Mouse (Mus musculus): Measurements from ENCODE around the gene Rhou.
A peak's percentile ranks its signal among the peaks of the same experiment; 100 is the strongest.

Rhou gene

DNA sequence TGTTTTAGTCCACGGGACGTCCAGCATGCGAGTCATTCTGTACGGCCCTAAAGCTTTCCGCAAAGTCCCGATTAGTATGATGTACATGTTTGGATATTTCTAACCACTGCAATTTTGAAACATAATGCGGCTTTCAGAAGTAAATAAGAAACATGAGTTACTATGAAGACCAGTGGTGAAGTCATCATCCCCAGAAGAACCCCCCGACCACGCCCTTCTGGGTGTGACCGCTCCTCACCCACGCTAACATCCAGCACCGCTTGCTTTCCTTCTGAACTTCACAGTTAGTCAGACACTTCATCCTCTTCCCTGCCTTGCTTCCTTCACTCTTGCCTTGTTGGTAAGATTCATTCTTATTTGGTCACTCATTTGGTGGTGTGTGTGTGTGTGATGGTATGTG, 4.2 kb upstream of the Rhou start:
- DNase-seq (ENCODE audit: low read depth, low spot score): no peak

DNA sequence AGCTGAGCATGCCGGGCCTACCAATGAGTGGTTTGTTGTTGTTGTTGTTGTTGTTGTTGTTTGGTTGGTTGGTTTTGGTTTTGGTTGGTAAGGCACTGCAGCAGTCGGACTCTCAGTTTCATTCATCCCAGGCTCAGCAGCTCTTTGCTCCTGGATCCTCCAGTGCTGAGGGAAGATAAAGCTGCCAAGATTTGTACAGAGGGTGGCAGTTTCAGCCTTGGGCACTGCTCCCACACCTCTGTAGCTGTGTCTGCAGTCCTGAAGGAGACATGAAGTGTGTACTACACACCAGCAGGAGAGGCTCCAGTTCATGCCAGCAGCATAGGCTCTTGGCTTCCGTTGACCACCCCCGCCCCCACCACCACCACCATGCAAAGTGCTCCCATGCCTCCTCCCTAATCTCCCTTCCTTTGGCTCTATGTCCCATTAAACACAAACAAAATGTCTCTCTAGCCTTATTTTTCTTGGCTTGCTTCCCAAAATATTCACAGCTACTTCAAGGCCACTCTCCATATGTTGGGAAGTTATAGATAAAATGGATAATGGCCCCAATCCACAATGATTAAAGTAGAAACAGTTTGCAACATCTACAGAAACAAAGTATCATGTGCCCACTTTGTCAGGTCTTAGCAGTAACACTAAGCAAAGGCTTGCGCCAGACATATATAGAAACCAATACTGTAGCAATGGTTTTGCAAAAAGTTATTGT, 2.2 kb upstream of the Rhou start:
- DNase-seq (ENCODE audit: low read depth, low spot score): no peak

DNA sequence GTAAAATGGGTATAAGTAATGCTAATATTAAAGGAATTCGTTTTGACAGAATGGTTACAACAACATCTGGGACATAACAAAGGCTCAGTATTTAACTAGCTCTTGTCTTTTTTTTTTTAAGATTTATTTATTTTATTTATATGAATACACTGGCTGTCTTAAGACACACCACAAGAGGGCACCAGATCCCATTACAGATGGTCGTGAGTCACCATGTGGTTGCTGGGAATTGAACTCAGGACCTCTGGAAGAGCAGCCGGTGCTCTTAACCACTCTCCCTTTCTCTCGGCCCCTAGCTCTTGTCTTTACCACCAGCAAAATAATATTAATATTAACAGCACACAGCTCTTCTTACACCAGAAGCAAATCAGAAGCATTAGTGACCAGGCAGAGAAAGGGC, 1.1 kb upstream of the Rhou start:
- peak; percentile 46 for DNase-seq (ENCODE audit: low read depth, low spot score)

DNA sequence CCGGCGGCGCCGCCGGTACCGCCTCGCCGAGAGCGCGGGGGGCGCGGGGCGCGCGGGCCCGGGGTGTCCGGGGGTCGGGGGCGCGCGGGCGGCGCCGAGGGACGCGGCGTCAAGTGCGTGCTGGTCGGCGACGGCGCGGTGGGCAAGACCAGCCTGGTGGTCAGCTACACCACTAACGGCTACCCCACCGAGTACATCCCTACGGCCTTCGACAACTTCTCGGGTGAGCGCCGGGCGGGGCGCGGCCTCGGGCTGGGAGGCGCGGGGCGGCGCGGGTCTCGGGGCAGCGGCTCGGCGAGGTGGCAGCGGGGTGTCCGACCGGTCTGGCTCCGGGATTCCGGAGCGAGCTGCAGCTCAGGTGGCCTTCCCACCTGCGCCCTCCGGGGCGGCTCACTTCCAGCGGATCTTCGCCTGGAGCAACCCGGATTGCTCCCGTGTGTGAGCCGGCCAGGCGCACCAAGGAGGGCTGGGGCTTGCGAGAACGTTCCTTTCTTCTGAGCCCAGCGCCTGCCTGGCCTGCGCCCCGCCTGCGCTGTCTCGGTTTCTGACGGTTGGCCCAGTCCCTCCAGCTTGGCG, 353 bp downstream of the Rhou start:
- DNase-seq (ENCODE audit: low read depth, low spot score): peak; percentile 42

DNA sequence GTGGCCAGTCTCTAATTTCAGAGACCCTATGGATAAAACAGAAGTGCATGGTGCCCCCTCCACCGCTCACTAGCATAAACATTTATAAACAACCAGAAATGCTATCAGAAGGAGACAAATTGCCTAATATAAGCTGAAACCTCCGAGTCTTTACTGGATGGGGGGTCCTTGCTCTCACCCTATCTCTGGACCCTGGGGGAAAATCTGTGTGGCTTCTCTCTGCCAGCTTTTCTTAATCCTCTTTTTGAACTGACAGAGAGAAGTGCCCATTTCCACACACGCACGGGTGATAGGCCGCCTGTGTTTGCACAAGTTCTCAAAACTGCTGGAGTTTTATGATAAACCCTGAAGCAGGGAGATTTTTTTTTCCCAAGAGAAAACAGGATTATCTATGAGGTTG, 1.0 kb downstream of the Rhou start:
- no peak for DNase-seq (ENCODE audit: low read depth, low spot score)

DNA sequence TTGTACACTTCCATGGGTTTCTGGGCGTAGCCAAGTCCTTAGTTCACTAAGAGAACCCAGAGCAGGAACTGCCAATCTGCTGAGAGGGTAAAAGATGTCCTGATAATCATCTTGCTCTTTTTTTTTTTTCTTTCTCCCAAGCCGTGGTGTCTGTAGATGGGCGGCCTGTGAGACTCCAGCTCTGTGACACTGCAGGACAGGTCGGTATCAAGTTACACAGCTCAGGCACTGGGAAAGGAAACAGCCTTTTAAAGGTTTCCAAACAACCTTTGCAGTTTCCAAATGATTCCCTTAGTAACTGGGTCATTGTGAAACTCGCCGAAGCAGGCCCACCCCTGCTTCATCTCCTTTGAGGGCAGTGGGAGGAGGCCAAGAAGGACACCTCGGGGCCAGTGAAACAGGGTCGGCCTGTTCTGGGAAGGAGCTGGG, 1.6 kb downstream of the Rhou start:
- peak; percentile 71 for DNase-seq (ENCODE audit: low read depth, low spot score)

DNA sequence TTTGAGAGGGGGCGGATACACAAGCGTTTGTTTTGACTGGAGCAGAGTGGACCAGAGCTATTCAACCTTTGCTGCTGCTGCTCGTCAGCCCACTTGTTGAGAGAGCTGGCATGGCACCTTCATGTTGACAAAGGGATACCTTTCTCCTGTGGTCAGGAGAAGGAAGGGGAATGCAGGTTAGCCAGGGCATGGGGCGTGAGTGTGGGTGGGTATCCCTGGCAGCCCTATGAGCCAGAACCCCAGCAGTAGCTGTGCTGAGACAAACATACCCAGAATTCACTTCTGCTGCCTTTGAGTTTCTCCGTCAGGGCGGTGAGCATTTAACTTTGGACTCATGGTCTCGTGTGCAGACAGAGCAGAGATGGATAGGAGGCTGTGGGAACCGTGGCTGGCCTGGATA, 4.1 kb downstream of the Rhou start:
- no peak for DNase-seq (ENCODE audit: low read depth, low spot score)

DNA sequence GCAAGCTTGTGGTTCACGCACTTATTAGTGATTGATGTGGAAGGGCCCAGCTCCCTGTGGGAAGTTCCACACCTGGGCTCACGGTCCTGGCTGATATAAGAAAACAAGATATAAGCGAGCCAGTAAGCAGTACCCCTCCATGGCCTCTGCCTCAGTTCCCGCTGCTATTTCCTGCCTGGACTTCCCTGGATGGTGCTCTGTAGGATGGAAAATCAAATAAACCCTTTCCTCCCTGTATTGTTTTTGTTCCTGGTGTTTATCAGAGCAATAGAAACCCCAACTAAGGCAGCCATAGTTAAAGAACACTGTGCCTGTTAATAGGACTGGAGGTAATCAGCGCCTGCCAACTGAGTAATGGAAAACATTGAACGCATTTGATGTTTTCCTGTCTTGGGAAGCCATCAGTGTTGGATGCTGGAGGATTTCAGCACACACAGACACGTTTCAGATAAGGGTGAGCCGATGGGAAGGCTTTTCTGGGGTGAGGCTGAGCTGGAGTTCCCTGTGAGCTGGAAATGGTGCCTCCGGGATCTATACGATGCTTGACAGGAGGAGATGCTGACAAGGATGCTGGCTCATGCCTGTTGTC, 5.8 kb downstream of the Rhou start:
- no peak for DNase-seq (ENCODE audit: low read depth, low spot score)

DNA sequence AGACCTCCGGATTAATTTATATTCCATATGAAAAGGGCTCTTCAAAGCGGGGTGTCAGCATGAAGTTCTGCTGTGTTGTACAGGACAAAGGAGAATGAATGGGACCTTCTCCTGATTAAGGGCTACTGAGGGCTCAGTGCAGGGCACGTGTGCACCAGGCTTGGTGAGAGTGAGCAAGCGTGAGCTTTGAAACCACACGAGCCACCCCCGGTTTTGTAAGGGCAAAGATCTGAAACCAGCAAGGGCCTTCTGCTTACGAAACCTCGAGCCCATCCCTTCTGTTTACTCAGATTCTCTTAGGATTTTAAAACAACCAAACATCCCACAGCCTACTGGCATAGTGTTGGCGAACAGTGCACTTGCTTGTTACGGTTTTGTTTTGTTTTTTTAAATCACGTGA, 7.8 kb downstream of the Rhou start:
- no peak for DNase-seq (ENCODE audit: low read depth, low spot score)

DNA sequence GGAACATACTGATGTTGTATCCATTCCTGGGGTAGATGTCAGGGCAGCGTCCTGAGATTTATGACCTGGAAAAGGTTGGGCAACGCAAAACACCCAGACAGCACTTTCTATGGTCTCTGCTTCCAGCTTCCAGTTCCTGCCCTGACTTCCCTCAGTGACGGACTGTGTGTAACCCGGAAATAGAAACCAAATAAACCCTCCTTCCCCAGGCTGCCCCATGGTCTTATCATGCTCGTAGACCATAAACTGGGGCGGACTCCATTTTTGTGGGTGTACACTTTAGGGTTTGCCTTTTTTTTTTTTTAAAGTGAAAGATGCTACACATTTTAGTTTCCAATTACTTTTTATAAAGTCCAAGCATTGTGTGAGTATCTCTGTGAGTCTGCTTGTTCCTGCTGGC, 11.9 kb downstream of the Rhou start:
- DNase-seq (ENCODE audit: low read depth, low spot score): no peak

DNA sequence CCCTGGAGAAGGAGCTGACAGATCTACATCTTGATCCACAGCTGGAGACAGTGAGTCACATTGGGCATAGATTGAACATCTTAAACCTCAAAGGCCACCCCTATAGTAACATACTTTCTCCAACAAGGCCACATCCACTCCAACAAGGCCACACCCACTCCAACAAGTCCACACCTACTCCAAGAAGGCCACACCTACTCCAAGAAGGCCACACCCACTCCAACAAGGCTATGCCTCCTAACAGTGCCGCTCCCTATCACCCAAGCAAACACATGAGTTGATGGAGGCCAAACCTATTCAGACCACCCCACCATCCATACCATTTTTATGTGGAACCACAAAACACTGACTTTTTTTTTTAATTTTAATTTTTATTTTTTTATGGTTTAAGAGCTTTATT, 13.1 kb downstream of the Rhou start:
- DNase-seq (ENCODE audit: low read depth, low spot score): peak; percentile 67

DNA sequence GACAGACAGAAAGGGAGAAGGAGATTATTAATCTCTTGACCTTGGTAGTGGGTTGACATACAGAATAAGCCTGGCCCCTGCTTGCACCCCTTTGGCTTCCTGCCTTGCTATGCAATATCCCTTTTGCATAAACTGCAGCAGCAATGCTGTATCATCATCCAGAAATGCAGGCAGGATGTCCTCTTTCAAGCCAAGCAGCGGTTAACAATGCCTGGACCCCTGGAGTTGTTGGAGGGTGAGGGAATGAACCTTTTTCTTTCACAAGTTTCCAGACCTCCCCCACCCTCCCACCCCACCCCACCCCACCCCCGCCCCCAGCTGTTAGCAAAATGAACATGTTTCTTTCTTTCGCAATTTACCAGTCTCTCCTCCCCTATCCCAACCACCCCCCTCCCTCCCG, 15.0 kb downstream of the Rhou start:
- DNase-seq (ENCODE audit: low read depth, low spot score): no peak

DNA sequence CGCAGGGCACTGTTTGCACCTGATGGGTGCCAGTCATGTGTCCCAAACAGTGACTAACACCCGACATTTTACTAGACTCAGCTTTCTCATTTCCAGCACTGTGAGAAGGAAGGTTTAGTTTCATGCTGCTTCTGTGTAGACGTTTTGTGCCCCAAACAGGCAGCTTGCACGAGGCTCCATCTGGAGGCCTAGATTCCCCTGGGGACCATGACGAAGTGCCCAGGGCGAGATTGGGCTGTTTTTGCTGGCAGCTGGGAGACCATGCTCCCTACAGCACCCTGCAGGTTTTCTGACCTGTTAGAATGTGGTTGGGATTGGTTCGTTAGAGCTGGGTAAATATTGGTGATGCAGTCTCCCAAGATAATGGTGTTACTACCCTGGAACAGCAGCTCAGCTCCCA, 17.0 kb downstream of the Rhou start:
- DNase-seq (ENCODE audit: low read depth, low spot score): no peak

DNA sequence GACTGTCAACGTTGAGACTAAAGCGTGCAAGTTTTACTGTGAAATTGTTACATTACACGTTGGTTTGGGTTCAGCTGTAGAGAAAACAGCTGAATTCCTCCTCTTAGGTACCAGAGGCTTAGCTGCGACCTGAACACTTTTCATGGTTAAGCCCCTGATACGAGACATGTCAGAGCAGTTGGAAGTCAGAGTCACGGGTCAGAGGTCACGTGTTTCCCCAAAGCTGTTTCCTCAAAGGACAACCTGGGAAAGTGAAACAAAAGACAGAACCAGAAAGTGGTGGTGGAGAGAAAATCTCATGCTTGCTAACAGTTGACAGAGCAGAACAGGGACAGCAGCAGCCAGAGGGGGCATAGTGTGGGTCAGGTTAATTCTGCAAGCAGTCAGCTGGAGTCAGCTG, 17.7 kb downstream of the Rhou start:
- no peak for DNase-seq (ENCODE audit: low read depth, low spot score)

DNA sequence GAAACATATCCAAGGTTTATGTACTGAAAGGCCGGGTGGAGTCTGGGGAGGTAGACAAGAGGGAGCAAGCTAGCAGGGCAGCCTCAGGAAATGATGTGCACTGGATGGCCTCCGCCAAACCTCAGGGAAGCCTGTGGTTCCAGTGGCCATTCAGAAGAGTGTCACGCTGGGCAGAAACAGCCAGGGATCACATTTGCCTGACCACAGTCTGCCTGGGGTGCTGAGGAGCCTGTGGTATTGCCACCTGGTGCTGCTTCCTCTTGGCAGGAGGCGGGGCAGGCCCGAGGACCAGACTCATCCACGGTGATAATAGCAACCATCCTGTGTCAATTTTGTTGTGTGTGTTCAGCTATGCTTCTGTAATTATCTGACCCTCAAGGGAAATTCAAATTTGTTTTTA, 18.9 kb downstream of the Rhou start:
- no peak for DNase-seq (ENCODE audit: low read depth, low spot score)

DNA sequence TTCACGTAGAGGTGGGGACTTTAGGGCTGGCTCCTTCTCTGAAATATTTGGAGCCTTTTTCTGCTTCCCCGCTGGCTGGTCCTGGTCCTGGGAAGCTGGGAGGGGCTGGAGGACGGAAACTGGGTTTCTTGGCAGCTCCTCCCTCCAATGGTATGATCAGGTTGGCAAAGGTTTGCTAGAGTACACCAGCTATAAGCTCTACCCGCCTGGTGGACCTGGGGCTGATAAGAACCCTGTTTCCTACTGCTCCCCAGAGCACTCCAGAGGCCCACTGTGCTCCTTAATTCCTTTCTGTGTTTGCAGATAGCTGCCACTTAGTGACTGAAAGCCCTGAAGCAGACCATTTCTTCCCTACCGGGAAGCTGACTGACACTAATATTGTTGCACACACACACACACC, 21.9 kb downstream of the Rhou start:
- no peak for DNase-seq (ENCODE audit: low read depth, low spot score)

DNA sequence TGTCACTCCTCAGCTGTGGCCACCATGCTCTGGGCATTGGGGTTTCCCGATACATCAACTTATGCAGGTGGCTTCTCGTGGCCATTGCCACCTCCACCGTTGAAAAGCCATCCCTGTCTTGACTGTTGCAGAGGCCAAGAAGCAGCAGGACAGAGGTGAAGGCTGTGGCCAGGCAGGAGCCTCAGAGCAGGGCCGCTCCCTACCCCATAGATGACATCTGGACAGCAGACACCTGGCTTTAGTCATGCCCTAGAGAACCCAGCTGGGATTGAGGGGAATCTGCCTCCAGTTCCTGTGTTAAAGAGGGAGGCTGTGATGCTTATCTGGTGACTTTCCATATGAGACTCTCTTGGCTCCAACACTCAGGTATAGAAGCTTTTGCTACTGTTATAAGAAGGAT, 24.7 kb downstream of the Rhou start:
- no peak for DNase-seq (ENCODE audit: low read depth, low spot score)

DNA sequence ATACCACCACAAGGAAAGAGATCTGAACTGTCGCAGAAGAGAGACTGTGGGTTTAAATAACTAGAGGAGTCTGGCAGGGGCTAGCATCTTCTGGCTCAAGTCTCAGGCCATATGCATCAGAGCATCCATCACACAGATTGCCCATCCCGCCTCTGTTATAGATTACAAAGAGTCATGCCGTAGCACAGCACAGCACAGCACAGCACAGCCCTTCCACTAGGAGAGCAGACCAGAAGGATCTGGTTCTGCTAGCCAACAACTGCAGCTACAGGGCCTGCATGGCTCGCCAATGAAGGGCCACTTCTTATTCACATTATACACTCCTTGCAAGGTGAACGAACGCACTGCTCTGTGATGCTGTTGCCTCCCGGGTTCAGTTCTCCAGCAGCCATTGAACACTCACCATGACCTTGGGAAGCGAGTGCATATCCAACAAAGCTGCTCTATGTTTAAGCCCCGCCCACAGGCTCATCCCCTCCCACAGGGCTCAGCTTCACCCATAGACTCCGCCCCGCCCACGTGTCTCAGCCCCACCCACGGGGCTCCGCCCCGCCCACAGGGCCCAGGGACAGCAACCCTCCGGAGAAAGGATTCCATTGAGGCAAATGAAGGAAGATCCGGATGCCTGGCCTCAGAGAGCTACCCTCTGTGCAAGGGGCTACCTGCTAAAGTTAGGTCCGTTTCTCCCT, 28.5 kb downstream of the Rhou start:
- DNase-seq (ENCODE audit: low read depth, low spot score): peak; percentile 98

DNA sequence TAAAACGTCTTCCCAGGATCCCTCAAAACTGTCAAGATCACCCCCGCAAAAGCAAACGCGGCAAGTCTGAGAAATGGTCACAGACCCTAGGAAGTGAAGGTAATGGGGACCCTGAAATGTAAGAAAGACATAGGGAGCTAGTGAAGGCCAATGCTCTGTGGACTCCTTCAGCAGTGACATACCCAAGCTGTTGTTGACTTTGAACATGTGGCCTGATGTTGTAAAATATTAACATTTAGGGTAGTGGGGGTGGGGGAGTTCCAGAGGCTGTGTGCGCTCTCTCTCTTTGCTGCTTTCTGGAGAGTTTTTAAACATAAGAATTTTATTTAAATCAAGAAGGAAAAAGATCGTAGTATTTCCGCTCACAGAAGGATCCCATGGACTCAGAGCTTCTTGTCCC, 29.6 kb downstream of the Rhou start:
- no peak for DNase-seq (ENCODE audit: low read depth, low spot score)

DNA sequence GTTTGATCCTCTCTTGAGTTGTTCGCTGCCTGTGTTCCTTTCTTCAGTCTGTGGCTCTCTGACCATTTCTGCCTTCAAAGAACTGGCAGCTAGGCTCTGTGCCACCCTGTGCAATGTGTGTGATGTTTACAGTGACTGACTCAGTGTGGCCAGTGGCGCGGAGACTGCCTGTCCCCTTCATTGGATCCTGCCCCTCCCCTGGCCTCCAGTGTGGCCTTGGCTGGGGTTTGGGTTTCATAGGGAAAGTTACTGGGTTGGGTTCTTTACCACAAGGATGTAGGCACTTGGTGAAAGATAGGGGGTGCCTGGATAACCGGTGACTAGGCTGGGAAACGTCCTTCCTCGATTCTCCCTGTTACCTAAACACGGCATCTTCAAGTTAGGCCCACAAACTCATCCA, 31.1 kb downstream of the Rhou start:
- DNase-seq (ENCODE audit: low read depth, low spot score): no peak

DNA sequence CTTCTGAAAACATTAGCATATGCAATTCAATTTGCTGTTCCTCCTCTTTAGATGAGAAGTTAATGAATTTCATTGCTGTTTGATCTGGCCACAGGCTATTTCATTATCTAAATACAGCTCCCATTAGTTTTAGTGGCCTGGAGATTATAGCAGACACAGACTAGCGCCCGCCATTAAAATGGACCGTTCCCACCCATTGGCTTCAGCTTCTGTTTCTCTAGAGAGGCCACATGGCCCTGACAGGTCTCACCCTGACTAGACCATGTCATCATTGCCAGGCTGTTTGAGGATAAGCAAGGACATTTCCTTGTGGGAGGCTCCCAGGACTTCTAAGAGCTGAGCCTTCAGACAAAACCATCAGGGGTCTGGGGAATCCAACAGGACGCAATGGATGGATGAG, 31.7 kb downstream of the Rhou start:
- DNase-seq (ENCODE audit: low read depth, low spot score): no peak

DNA sequence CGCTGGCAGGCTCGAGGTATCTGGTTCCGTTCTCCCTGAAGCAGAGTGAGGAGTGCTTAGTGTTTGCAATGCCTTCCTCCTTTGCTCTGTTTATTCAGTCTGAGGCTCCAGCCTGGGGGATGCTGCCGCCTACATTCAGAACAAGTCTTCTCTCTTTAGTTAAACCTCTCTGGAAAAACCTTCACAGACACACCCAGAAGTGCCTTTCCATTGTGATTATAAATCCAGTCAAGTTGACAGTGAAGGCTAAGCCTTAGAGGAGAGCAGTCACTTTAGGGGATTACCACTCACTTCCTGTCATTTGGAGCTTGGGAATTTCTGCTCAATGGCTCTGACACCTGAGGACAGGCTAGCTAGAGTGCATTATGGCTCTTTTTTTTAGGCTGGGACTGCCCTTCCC, 34.1 kb downstream of the Rhou start:
- peak; percentile 78 for DNase-seq (ENCODE audit: low read depth, low spot score)
